Mouse (Mus musculus) midbrain, embryonic 14.5 days (tissue): ENCODE measurements around the gene Srl. TPM values are rescaled to one million over a fixed set of nuclear protein-coding genes. Genes with fewer than 3 reads are reported as not detected.

Experiments used
- ATAC-seq: fragments of 200-750 bp; cut with Nextera tagmentation; 2 replicates; pipeline ENCODE4 v1.8.0; 2017; ENCODE audit warnings: moderate number of reproducible peaks, moderate library complexity; ENCODE audit not compliant: low FRiP score, low TSS enrichment
- DNase-seq: peaks from one replicate; pipeline ENCODE4 v3.0.0-alpha.2; 2015
- H3K27ac ChIP-seq: fragments of 300-500 bp; sonication (generic); replicated peaks from 2 replicates; pipeline ENCODE4 v1.5.1; 2014; ENCODE audit warnings: mild to moderate bottlenecking, low read depth, low read length, moderate library complexity
- H3K27me3 ChIP-seq: fragments of 300-500 bp; sonication (generic); 2 replicates; pipeline ENCODE4 v1.6.1; 2014; ENCODE audit warnings: low read length, control low read depth, mixed read lengths; ENCODE audit not compliant: control insufficient read depth, insufficient read depth
- H3K36me3 ChIP-seq: fragments of 300-500 bp; sonication (generic); 2 replicates; pipeline ENCODE4 v1.6.1; 2014; ENCODE audit warnings: low read length, control low read depth; ENCODE audit not compliant: control insufficient read depth, insufficient read depth
- H3K4me1 ChIP-seq: fragments of 300-500 bp; sonication (generic); 2 replicates; pipeline ENCODE4 v1.6.1; 2014; ENCODE audit warnings: mild to moderate bottlenecking, antibody characterized with exemption, low read length, control low read depth; ENCODE audit not compliant: control insufficient read depth, insufficient read depth
- H3K4me2 ChIP-seq: fragments of 300-500 bp; sonication (generic); 2 replicates; pipeline ENCODE4 v1.6.1; 2014; ENCODE audit warnings: mild to moderate bottlenecking, low read length, moderate library complexity
- H3K4me3 ChIP-seq: fragments of 300-500 bp; sonication (generic); replicated peaks from 2 replicates; pipeline ENCODE4 v1.5.1; 2014; ENCODE audit warnings: low read depth, low read length
- H3K9ac ChIP-seq: fragments of 300-500 bp; sonication (generic); replicated peaks from 2 replicates; pipeline ENCODE4 v1.6.1; 2014; ENCODE audit warnings: mild to moderate bottlenecking, low read length, moderate library complexity
- H3K9me3 ChIP-seq: fragments of 300-500 bp; sonication (generic); 2 replicates; pipeline ENCODE4 v1.6.1; 2016; ENCODE audit warnings: low read length, control low read depth, mixed read lengths; ENCODE audit not compliant: control insufficient read depth
- WGBS: fragments of 180-500 bp; shearing (Covaris S2); extraction: QIAGEN DNeasy Blood & Tissue Kit; methylation state at CpG from one replicate; pipeline ENCODE4 v1.1.7; 2014; 5-methylcytosine and 5-hydroxymethylcytosine counted together
- polyA plus RNA-seq: library from polyadenylated mRNA; unstranded; fragments of >200 nt; fragmentation: Nextera tagmentation; extraction: Ambion mirVana; gene quantifications from 2 replicates; pipeline ENCODE4 v1.2.1, GENCODE M21; 2014

The Srl gene
- polyA plus RNA-seq, 1 experiment from 2014 or later, result 25.7 TPM

- H3K4me1 ChIP-seq, result no peaks in the 10 kb centered on the region
- ATAC-seq, result no peak
- 89% methylated on average over 5 of the region's 5 CpGs for WGBS
- H3K4me2 ChIP-seq, result no peak overlapping the region
- no peak overlapping the region for H3K9ac ChIP-seq
- no peak for DNase-seq
- no peaks in the 10 kb centered on the region for H3K27me3 ChIP-seq
- no peak overlapping the region for H3K4me3 ChIP-seq
- no peaks in the 10 kb centered on the region for H3K36me3 ChIP-seq
- H3K9me3 ChIP-seq, result no peaks in the 10 kb centered on the region
- H3K27ac ChIP-seq, result no peak overlapping the region
Observed at GRCm38 (mm10) chr16:4456391-4456790, 85.2 kb downstream of the Srl start.

GRCm38 (mm10) chr16:4455693-4456092 is 85.9 kb downstream of the Srl start:
- no peak for ATAC-seq
- Histone ChIP-seq H3K36me3 (no peaks in the 10 kb centered on the region), H3K27ac (no peak overlapping the region), H3K27me3 (no peaks in the 10 kb centered on the region), H3K9me3 (no peaks in the 10 kb centered on the region), H3K9ac (no peak overlapping the region), H3K4me1 (no peaks in the 10 kb centered on the region), H3K4me3 (no peak overlapping the region), H3K4me2 (no peak overlapping the region)
- 90% methylated on average over 4 of the region's 4 CpGs for WGBS
- DNase-seq, result no peak

GRCm38 (mm10) chr16:4454563-4454962 is 87.1 kb downstream of the Srl start:
- Histone ChIP-seq H3K36me3 (no peaks in the 10 kb centered on the region), H3K4me2 (no peak overlapping the region), H3K4me3 (no peak overlapping the region), H3K27ac (no peak overlapping the region), H3K27me3 (no peaks in the 10 kb centered on the region), H3K9me3 (no peaks in the 10 kb centered on the region), H3K9ac (no peak overlapping the region), H3K4me1 (no peaks in the 10 kb centered on the region)
- ATAC-seq (no peak), DNase-seq (no peak)
- 88% methylated on average over 7 of the region's 7 CpGs for WGBS

- no peaks in the 10 kb centered on the region for H3K27me3 ChIP-seq
- H3K36me3 ChIP-seq, result no peaks in the 10 kb centered on the region
- H3K4me2 ChIP-seq, result no peak overlapping the region
- DNase-seq (no peak), ATAC-seq (no peak)
- H3K9ac ChIP-seq, result no peak overlapping the region
- no peaks in the 10 kb centered on the region for H3K9me3 ChIP-seq
- no peak overlapping the region for H3K27ac ChIP-seq
- H3K4me1 ChIP-seq, result no peaks in the 10 kb centered on the region
- 95% methylated on average over 6 of the region's 6 CpGs for WGBS
- no peak overlapping the region for H3K4me3 ChIP-seq
Observed at GRCm38 (mm10) chr16:4449418-4449817, 92.2 kb downstream of the Srl start.

- Histone ChIP-seq H3K9me3 (no peaks in the 10 kb centered on the region), H3K4me2 (no peak overlapping the region), H3K27ac (no peak overlapping the region), H3K27me3 (no peaks in the 10 kb centered on the region), H3K4me3 (no peak overlapping the region), H3K36me3 (no peaks in the 10 kb centered on the region), H3K4me1 (no peaks in the 10 kb centered on the region), H3K9ac (no peak overlapping the region)
- 48% methylated on average over 9 of the region's 9 CpGs for WGBS
- ATAC-seq (no peak), DNase-seq (no peak)
Observed at GRCm38 (mm10) chr16:4448235-4448634, 93.4 kb downstream of the Srl start.

GRCm38 (mm10) chr16:4446395-4446794 is 95.2 kb downstream of the Srl start:
- Histone ChIP-seq H3K9me3 (no peaks in the 10 kb centered on the region), H3K27me3 (no peaks in the 10 kb centered on the region), H3K9ac (no peak overlapping the region), H3K4me3 (no peak overlapping the region), H3K27ac (no peak overlapping the region), H3K4me1 (no peaks in the 10 kb centered on the region), H3K4me2 (no peak overlapping the region), H3K36me3 (no peaks in the 10 kb centered on the region)
- ATAC-seq (no peak), DNase-seq (no peak)
- 80% methylated on average over 4 of the region's 4 CpGs for WGBS

- Histone ChIP-seq H3K27me3 (no peaks in the 10 kb centered on the region), H3K4me1 (no peaks in the 10 kb centered on the region), H3K27ac (no peak overlapping the region), H3K36me3 (no peaks in the 10 kb centered on the region), H3K9me3 (no peaks in the 10 kb centered on the region), H3K4me3 (no peak overlapping the region), H3K9ac (no peak overlapping the region), H3K4me2 (no peak overlapping the region)
- no peak for ATAC-seq
- WGBS, result 87% methylated on average over 1 of the region's 1 CpGs
- no peak for DNase-seq
Observed at GRCm38 (mm10) chr16:4444378-4444777, 97.2 kb downstream of the Srl start.

GRCm38 (mm10) chr16:4439302-4440066 is 102.1 kb downstream of the Srl start:
- no peak for DNase-seq
- no peak overlapping the region for H3K4me2 ChIP-seq
- H3K27me3 ChIP-seq, result no peaks in the 10 kb centered on the region
- H3K4me1 ChIP-seq, result no peaks in the 10 kb centered on the region
- no peak overlapping the region for H3K9ac ChIP-seq
- H3K4me3 ChIP-seq, result no peak overlapping the region
- no peaks in the 10 kb centered on the region for H3K9me3 ChIP-seq
- ATAC-seq, result no peak
- 80% methylated on average over 10 of the region's 10 CpGs for WGBS
- H3K27ac ChIP-seq, result no peak overlapping the region
- H3K36me3 ChIP-seq, result no peaks in the 10 kb centered on the region

GRCm38 (mm10) chr16:4436738-4437137 is 104.9 kb downstream of the Srl start:
- Histone ChIP-seq H3K36me3 (no peaks in the 10 kb centered on the region), H3K27ac (no peak overlapping the region), H3K27me3 (no peaks in the 10 kb centered on the region), H3K9me3 (no peaks in the 10 kb centered on the region), H3K4me2 (no peak overlapping the region), H3K4me3 (no peak overlapping the region), H3K4me1 (no peaks in the 10 kb centered on the region), H3K9ac (no peak overlapping the region)
- no peak for ATAC-seq
- no peak for DNase-seq
- 93% methylated on average over 4 of the region's 4 CpGs for WGBS
